Mouse (Mus musculus): ENCODE results near the gene Fgf9. TPM values are rescaled to one million over a fixed set of nuclear protein-coding genes. Genes with fewer than 3 reads are reported as not detected.
A peak's percentile ranks its signal among the peaks of the same experiment; 100 is the strongest.

The Fgf9 gene
- polyA plus RNA-seq, 1 experiment, result 1.4 TPM

GRCm38 (mm10) chr14:58071830-58072770 lies 1.8 kb downstream of the Fgf9 start:
- no peak overlapping the region for H3K27ac ChIP-seq (ENCODE audit: insufficient read depth, low read length)
- H3K4me1 ChIP-seq (ENCODE audit: control insufficient read depth, insufficient read depth, low read length), result peaks cover 9% of the 10 kb centered on the region
- TF ChIP-seq POLR2A (IDR thresholded peaks at IDR 0.05; ENCODE audit: low read depth, low read length) (no peak), CTCF (IDR thresholded peaks at IDR 0.05; ENCODE audit: borderline replicate concordance, insufficient read depth, low read length) (no peak)
- H3K4me3 ChIP-seq (ENCODE audit: insufficient read depth, low read length), result peak overlapping the region; percentile 52

DNA sequence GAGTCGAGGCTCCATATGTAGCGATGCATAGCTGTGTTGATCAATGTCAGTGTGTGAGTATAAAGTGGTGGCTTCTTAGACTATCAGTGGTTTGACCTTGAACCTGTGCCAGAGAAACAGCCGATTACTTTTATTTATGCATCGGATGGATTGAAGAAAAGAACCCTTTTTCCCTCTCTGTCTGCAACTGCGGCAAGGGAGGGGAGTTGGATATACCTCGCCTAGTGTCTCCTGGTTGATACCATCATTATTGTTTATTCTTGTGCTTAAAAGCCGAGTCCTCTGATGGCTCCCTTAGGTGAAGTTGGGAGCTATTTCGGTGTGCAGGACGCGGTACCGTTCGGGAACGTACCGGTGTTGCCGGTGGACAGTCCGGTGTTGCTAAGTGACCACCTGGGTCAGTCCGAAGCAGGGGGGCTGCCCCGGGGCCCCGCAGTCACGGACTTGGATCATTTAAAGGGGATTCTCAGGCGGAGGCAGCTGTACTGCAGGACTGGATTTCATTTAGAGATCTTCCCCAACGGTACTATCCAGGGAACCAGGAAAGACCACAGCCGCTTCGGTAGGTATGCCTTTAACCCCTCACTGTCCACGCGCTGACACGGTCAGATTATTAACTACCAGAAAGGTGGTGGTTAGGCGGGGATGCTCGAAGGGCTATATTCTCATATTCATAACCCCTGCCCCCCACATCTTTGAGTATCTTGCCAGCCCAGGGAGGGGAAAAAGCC lies 2.6 kb downstream of the Fgf9 start:
- Histone ChIP-seq H3K4me1 (ENCODE audit: control insufficient read depth, insufficient read depth, low read length) (peaks cover 9% of the 10 kb centered on the region), H3K27ac (ENCODE audit: insufficient read depth, low read length) (no peak overlapping the region), H3K4me3 (ENCODE audit: insufficient read depth, low read length) (peak overlapping the region; percentile 48)
- TF ChIP-seq CTCF (IDR thresholded peaks at IDR 0.05; ENCODE audit: borderline replicate concordance, insufficient read depth, low read length) (no peak), POLR2A (IDR thresholded peaks at IDR 0.05; ENCODE audit: low read depth, low read length) (no peak)

- H3K4me3 ChIP-seq (ENCODE audit: insufficient read depth, low read length), result no peak overlapping the region
- peaks cover 9% of the 10 kb centered on the region for H3K4me1 ChIP-seq (ENCODE audit: control insufficient read depth, insufficient read depth, low read length)
- no peak overlapping the region for H3K27ac ChIP-seq (ENCODE audit: insufficient read depth, low read length)
- TF ChIP-seq POLR2A (IDR thresholded peaks at IDR 0.05; ENCODE audit: low read depth, low read length) (no peak), CTCF (IDR thresholded peaks at IDR 0.05; ENCODE audit: borderline replicate concordance, insufficient read depth, low read length) (no peak)
Observed at GRCm38 (mm10) chr14:58073936-58074335, 3.6 kb downstream of the Fgf9 start.

DNA sequence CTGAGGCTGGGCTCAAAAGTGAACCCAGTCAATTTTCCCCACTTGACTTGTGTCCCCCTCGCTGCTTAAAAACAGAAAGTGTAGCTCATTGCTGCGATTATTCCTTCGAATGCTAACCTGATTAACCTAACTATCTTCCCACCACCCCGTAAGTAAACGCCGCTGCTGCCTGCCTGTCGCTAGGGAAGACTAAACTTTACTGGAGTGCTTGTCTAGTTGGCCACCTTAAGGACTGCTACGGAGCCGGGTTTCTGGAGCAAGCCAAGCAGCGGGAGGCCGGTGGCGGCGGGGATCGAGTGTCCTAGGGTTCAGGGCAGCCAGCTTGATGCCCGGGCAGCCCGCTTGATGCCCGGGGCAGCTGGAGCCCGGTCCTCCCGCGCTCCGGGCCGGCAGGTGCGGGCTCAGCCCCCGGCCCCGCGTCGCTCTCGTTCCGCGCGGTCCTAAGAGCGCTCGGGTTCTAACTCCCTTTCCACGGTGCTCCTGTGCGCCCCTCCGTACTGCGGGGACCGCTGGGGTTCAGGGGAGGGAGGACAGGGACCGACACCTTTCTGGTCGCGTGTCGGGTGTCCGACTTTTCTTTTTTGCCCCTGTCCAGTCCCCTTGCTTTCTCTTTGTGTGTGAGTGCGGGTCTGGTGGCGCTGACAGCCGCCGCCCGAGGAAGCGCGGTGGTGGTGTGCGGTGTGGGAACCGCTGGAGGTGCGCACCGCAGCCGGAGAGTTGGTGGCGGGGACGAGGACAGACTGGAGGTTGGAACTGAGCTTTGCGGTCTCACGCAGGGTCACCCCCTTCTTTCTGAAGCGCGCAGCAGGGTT lies 4.5 kb downstream of the Fgf9 start:
- peak overlapping the region; percentile 37 for H3K4me3 ChIP-seq (ENCODE audit: insufficient read depth, low read length)
- peaks cover 9% of the 10 kb centered on the region for H3K4me1 ChIP-seq (ENCODE audit: control insufficient read depth, insufficient read depth, low read length)
- no peak overlapping the region for H3K27ac ChIP-seq (ENCODE audit: insufficient read depth, low read length)
- TF ChIP-seq POLR2A (IDR thresholded peaks at IDR 0.05; ENCODE audit: low read depth, low read length) (no peak), CTCF (IDR thresholded peaks at IDR 0.05; ENCODE audit: borderline replicate concordance, insufficient read depth, low read length) (no peak)

DNA sequence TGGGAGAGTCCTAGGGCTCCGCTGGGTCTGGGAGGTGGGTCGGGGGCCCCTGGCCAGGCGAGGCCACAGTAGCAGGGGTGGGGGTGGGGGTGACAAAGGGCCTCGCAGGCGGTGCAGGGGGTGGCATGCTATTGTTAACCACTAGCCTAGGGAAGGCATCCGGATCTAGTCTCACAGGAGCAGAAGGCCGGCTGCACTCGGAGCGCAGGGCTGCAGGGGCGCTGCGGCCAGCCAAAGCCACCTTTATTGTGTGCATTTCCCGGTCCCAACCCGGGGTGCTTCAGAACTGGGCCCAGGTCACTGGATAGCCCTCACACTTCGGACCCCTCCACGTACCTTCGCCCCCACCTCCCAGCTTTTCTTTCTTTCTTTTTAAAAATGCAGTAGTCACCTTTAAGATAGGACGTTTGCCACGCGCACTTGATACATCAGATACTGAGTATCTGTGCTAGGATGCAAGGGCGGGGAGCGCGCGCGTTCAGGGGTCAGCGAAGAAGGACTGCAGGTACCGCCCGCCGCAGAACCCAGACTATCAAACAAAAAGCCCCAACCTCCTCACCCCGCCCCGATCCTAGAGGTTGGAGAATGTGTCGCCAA lies 5.2 kb downstream of the Fgf9 start:
- H3K4me3 ChIP-seq (ENCODE audit: insufficient read depth, low read length), result peak overlapping the region; percentile 42
- no peak for TF ChIP-seq CTCF (IDR thresholded peaks at IDR 0.05; ENCODE audit: borderline replicate concordance, insufficient read depth, low read length)
- TF ChIP-seq POLR2A (IDR thresholded peaks at IDR 0.05; ENCODE audit: low read depth, low read length), result no peak
- no peak overlapping the region for H3K27ac ChIP-seq (ENCODE audit: insufficient read depth, low read length)
- peaks cover 9% of the 10 kb centered on the region for H3K4me1 ChIP-seq (ENCODE audit: control insufficient read depth, insufficient read depth, low read length)

- Histone ChIP-seq H3K4me3 (ENCODE audit: insufficient read depth, low read length) (peak overlapping the region; percentile 42), H3K27ac (ENCODE audit: insufficient read depth, low read length) (no peak overlapping the region), H3K4me1 (ENCODE audit: control insufficient read depth, insufficient read depth, low read length) (peaks cover 9% of the 10 kb centered on the region)
- no peak for TF ChIP-seq CTCF (IDR thresholded peaks at IDR 0.05; ENCODE audit: borderline replicate concordance, insufficient read depth, low read length)
Observed at GRCm38 (mm10) chr14:58076030-58076521, 5.7 kb downstream of the Fgf9 start.

- Histone ChIP-seq H3K4me1 (ENCODE audit: control insufficient read depth, insufficient read depth, low read length) (peaks cover 9% of the 10 kb centered on the region), H3K27ac (ENCODE audit: insufficient read depth, low read length) (no peak overlapping the region), H3K4me3 (ENCODE audit: insufficient read depth, low read length) (peak overlapping the region; percentile 42)
- TF ChIP-seq POLR2A (IDR thresholded peaks at IDR 0.05; ENCODE audit: low read depth, low read length) (no peak), CTCF (IDR thresholded peaks at IDR 0.05; ENCODE audit: borderline replicate concordance, insufficient read depth, low read length) (no peak)
Observed at GRCm38 (mm10) chr14:58076726-58077255, 6.4 kb downstream of the Fgf9 start.

DNA sequence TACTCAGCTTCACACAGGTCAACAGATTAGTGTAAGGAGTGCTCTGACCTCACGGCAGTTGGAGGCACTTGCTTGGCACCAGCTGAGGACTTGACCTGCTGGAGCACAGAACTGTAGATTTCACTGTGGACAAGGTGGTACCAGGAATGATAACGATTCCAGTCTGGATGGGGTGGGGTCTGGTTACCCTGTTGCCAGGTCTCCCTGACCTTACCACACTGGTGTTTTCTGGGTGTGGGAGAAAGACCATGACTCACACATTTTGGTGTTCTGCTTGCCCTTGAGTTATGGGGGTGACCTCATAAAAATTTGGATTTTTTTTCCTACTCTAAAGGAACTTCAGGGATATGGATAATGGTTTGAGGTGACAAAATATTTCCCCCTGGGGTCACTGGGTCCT lies 9.1 kb downstream of the Fgf9 start:
- H3K4me3 ChIP-seq (ENCODE audit: insufficient read depth, low read length), result no peak overlapping the region
- no peaks in the 10 kb centered on the region for H3K4me1 ChIP-seq (ENCODE audit: control insufficient read depth, insufficient read depth, low read length)
- no peak overlapping the region for H3K27ac ChIP-seq (ENCODE audit: insufficient read depth, low read length)
- TF ChIP-seq POLR2A (IDR thresholded peaks at IDR 0.05; ENCODE audit: low read depth, low read length) (no peak), CTCF (IDR thresholded peaks at IDR 0.05; ENCODE audit: borderline replicate concordance, insufficient read depth, low read length) (no peak)

- no peak for TF ChIP-seq POLR2A (IDR thresholded peaks at IDR 0.05; ENCODE audit: low read depth, low read length)
- no peak for TF ChIP-seq CTCF (IDR thresholded peaks at IDR 0.05; ENCODE audit: borderline replicate concordance, insufficient read depth, low read length)
- Histone ChIP-seq H3K4me3 (ENCODE audit: insufficient read depth, low read length) (no peak overlapping the region), H3K4me1 (ENCODE audit: control insufficient read depth, insufficient read depth, low read length) (no peaks in the 10 kb centered on the region), H3K27ac (ENCODE audit: insufficient read depth, low read length) (no peak overlapping the region)
Observed at GRCm38 (mm10) chr14:58081955-58082354, 11.6 kb downstream of the Fgf9 start.
